ENCODE assay signal across 13 mouse cellular contexts in genomic region chr5:24986956-24987355, GRCm38 (mm10).
DNase-seq lines count a peak whose midpoint lies in the region; ATAC-seq lines count a peak whose summit lies in the region.
"Had no signal": no experiment of that assay in that cellular context is flagged by ENCODE, and none has a peak within 500 bp of the region (broad histone marks: within the 10 kb centered on the region; RNA-seq: fewer than 3 reads in every experiment).

No protein-coding gene starts in this region.

- H3K4me1 ChIP-seq in heart, embryonic 14.5 days (ENCODE audit: control insufficient read depth in 2 of 2, insufficient read depth in 2 of 2, low read length in 2 of 2): peaks cover 54 to 70% of the 10 kb centered on the region in 2 experiments
- peaks cover 18% of the 10 kb centered on the region for H3K4me1 ChIP-seq in hindbrain, embryonic 16.5 days (ENCODE audit: control insufficient read depth, insufficient read depth, low read depth, low read length)

- no peak for ATAC-seq in heart, embryonic 14.5 days (ENCODE audit: insufficient number of reproducible peaks, insufficient read depth, low FRiP score, low read depth)
- no peak for ATAC-seq in hindbrain, embryonic 16.5 days

- H3K4me3 ChIP-seq in heart, embryonic 14.5 days (ENCODE audit: control insufficient read depth in 1 of 2, insufficient read depth in 1 of 2, low read depth in 1 of 2, low read length in 2 of 2): peak overlapping the region; percentile 42 to 44
- H3K4me3 ChIP-seq in hindbrain, embryonic 16.5 days (ENCODE audit: low read length): peak overlapping the region; percentile 28; the same call in 1 of the 2 replicates
- H3K4me3 ChIP-seq: embryonic facial prominence, embryonic 10.5 days; myocyte had no signal

- WGBS in heart, embryonic 14.5 days: 42% methylated on average over 2 of the region's 2 CpGs
- WGBS in hindbrain, embryonic 16.5 days: 27% methylated on average over 2 of the region's 2 CpGs

- peak overlapping the region; percentile 89 to 92 for H3K27ac ChIP-seq in heart, embryonic 14.5 days (replicated peaks in 1 of 2; ENCODE audit: control insufficient read depth in 1 of 2, insufficient read depth in 1 of 2, low read depth in 2 of 2, low read length in 2 of 2)
- peak overlapping the region; percentile 14 for H3K27ac ChIP-seq in hindbrain, embryonic 16.5 days (ENCODE audit: low read depth, low read length)
- H3K27ac ChIP-seq: embryonic facial prominence, embryonic 10.5 days; kidney, postnatal 0 days had no signal

- no peak for DNase-seq in heart, adult 9 months (ENCODE audit: low spot score in 2 of 2)
- DNase-seq in cerebellum, adult 11-12 months: peak; percentile 75
- peak; percentile 22 to 41 for DNase-seq in cerebellum, postnatal 10 days
- DNase-seq in embryo, embryonic 11 days: no peak
- no peak for DNase-seq in left cerebral cortex, adult 11 months (ENCODE audit: low spot score)
- DNase-seq: right cerebral cortex, adult 18-20 months; thymus, postnatal 14 days had no signal

- 0 out of 2 replicates have a peak, but pooled peaks cover 10% of the 10 kb centered on the region for H3K36me3 ChIP-seq in heart, embryonic 14.5 days (ENCODE audit: control insufficient read depth, insufficient read depth, low read length)
- H3K36me3 ChIP-seq in hindbrain, embryonic 16.5 days (ENCODE audit: control insufficient read depth, insufficient read depth, low read length): no peaks in the 10 kb centered on the region
- H3K36me3 ChIP-seq: embryonic facial prominence, embryonic 10.5 days had no signal

- H3K9me3 ChIP-seq in heart, embryonic 14.5 days (ENCODE audit: control insufficient read depth, low read length): no peaks in the 10 kb centered on the region
- no peaks in the 10 kb centered on the region for H3K9me3 ChIP-seq in hindbrain, embryonic 16.5 days (ENCODE audit: control insufficient read depth, low read length)
- H3K9me3 ChIP-seq: embryonic facial prominence, embryonic 10.5 days had no signal

- peak overlapping the region; percentile 74 for H3K9ac ChIP-seq in heart, embryonic 14.5 days (ENCODE audit: low read length)
- no peak overlapping the region; the same call in 1 of the 2 replicates for H3K9ac ChIP-seq in hindbrain, embryonic 16.5 days (ENCODE audit: low read depth, low read length)

- peak overlapping the region; percentile 70 for H3K4me2 ChIP-seq in heart, embryonic 14.5 days (ENCODE audit: low read length)
- H3K4me2 ChIP-seq in hindbrain, embryonic 16.5 days (ENCODE audit: low read length): peak overlapping the region; percentile 52
- H3K4me2 ChIP-seq: liver, embryonic 11.5 days had no signal

- H3K27me3 ChIP-seq in heart, embryonic 14.5 days (ENCODE audit: control insufficient read depth, insufficient read depth, low read length): no peaks in the 10 kb centered on the region
- no peaks in the 10 kb centered on the region for H3K27me3 ChIP-seq in hindbrain, embryonic 16.5 days (replicated peaks; ENCODE audit: control insufficient read depth, insufficient read depth, low read length)

Comparison
In these comparisons a context has a peak if more than half of its experiments do, and no peak if none do; other contexts are left out.
1. DNase-seq: peak in cerebellum, adult 11-12 months (single experiment) and cerebellum, postnatal 10 days (2 of 2); none in heart, adult 9 months (0 of 2), embryo, embryonic 11 days (single experiment) and left cerebral cortex, adult 11 months (single experiment).